In genomic region chr8:69970880-69971279, GRCm38 (mm10) we compare ENCODE assay signal across 11 mouse cellular contexts. TPM values are rescaled to one million over a fixed set of nuclear protein-coding genes. Genes with fewer than 3 reads are reported as not detected.
DNase-seq lines count a peak whose midpoint lies in the region; ATAC-seq and TF ChIP-seq lines count a peak whose summit lies in the region.
"Had no signal": no experiment of that assay in that cellular context is flagged by ENCODE, and none has a peak within 500 bp of the region (broad histone marks: within the 10 kb centered on the region; RNA-seq: fewer than 3 reads in every experiment).

No protein-coding gene starts in this region.

- no peaks in the 10 kb centered on the region for H3K36me3 ChIP-seq in heart, embryonic 12.5 days
- H3K36me3 ChIP-seq in liver, embryonic 13.5 days = peaks cover 6% of the 10 kb centered on the region
- 0 out of 2 replicates have a peak, but pooled peaks cover under 1% of the 10 kb centered on the region for H3K36me3 ChIP-seq in liver, postnatal 0 days (replicated peaks; ENCODE audit: insufficient read depth, low read length)
- H3K36me3 ChIP-seq in embryonic facial prominence, embryonic 12.5 days = no peaks in the 10 kb centered on the region
- H3K36me3 ChIP-seq in intestine, embryonic 15.5 days = 0 out of 2 replicates have a peak, but pooled peaks cover 2% of the 10 kb centered on the region
- H3K36me3 ChIP-seq: lung, embryonic 15.5 days had no signal

- no peak overlapping the region for H3K4me3 ChIP-seq in heart, embryonic 12.5 days
- no peak overlapping the region for H3K4me3 ChIP-seq in liver, embryonic 13.5 days (replicated peaks)
- H3K4me3 ChIP-seq in liver, postnatal 0 days (ENCODE audit: low read depth, low read length) = no peak overlapping the region
- no peak overlapping the region for H3K4me3 ChIP-seq in embryonic facial prominence, embryonic 12.5 days
- no peak overlapping the region for H3K4me3 ChIP-seq in intestine, embryonic 15.5 days (replicated peaks)
- H3K4me3 ChIP-seq: lung, embryonic 15.5 days had no signal

- H3K27ac ChIP-seq in heart, embryonic 12.5 days (ENCODE audit: poor library complexity, severe bottlenecking) = no peak overlapping the region
- H3K27ac ChIP-seq in liver, embryonic 13.5 days = no peak overlapping the region
- H3K27ac ChIP-seq in liver, postnatal 0 days (ENCODE audit: low read depth) = no peak overlapping the region
- no peak overlapping the region for H3K27ac ChIP-seq in embryonic facial prominence, embryonic 12.5 days
- 0 out of 2 replicates have a peak overlapping the region, but pooled peaks have one; percentile 22 for H3K27ac ChIP-seq in intestine, embryonic 15.5 days
- H3K27ac ChIP-seq: lung, embryonic 15.5 days had no signal

- 65% methylated on average over 2 of the region's 2 CpGs for WGBS in heart, embryonic 12.5 days
- WGBS in liver, embryonic 13.5 days (ENCODE audit: insufficient replicate concordance) = 77% methylated on average over 2 of the region's 2 CpGs
- WGBS in liver, postnatal 0 days (ENCODE audit: insufficient replicate concordance) = 62% methylated on average over 2 of the region's 2 CpGs
- 74% methylated on average over 2 of the region's 2 CpGs for WGBS in embryonic facial prominence, embryonic 12.5 days
- WGBS in intestine, embryonic 15.5 days = 67% methylated on average over 2 of the region's 2 CpGs

- peak overlapping the region; percentile 34; the same call in 1 of the 2 replicates for H3K9ac ChIP-seq in heart, embryonic 12.5 days
- H3K9ac ChIP-seq in liver, embryonic 13.5 days = peak overlapping the region; percentile 18
- H3K9ac ChIP-seq in liver, postnatal 0 days (replicated peaks) = no peak overlapping the region
- H3K9ac ChIP-seq in embryonic facial prominence, embryonic 12.5 days = no peak overlapping the region
- peak overlapping the region; percentile 17; the same call in 1 of the 2 replicates for H3K9ac ChIP-seq in intestine, embryonic 15.5 days
- H3K9ac ChIP-seq: lung, embryonic 15.5 days had no signal

- no peak for TF ChIP-seq CTCF in liver, postnatal 0 days (IDR thresholded peaks at IDR 0.05; ENCODE audit: low read depth)

- H3K27me3 ChIP-seq in heart, embryonic 12.5 days (replicated peaks) = no peaks in the 10 kb centered on the region
- H3K27me3 ChIP-seq in liver, embryonic 13.5 days = no peaks in the 10 kb centered on the region
- H3K27me3 ChIP-seq in liver, postnatal 0 days (ENCODE audit: insufficient read depth, low read length) = no peaks in the 10 kb centered on the region
- no peaks in the 10 kb centered on the region for H3K27me3 ChIP-seq in embryonic facial prominence, embryonic 12.5 days
- no peaks in the 10 kb centered on the region for H3K27me3 ChIP-seq in intestine, embryonic 15.5 days (replicated peaks)
- H3K27me3 ChIP-seq: lung, embryonic 15.5 days had no signal

- peaks cover 72% of the 10 kb centered on the region for H3K4me1 ChIP-seq in heart, embryonic 12.5 days (replicated peaks)
- H3K4me1 ChIP-seq in liver, embryonic 13.5 days (replicated peaks) = peaks cover 88% of the 10 kb centered on the region
- H3K4me1 ChIP-seq in liver, postnatal 0 days (ENCODE audit: insufficient read depth) = peaks cover 55% of the 10 kb centered on the region
- H3K4me1 ChIP-seq in embryonic facial prominence, embryonic 12.5 days = peaks cover 27% of the 10 kb centered on the region
- H3K4me1 ChIP-seq in intestine, embryonic 15.5 days (replicated peaks) = peaks cover 36% of the 10 kb centered on the region

- no peak for ATAC-seq in heart, embryonic 12.5 days (ENCODE audit: insufficient number of reproducible peaks, low FRiP score)
- ATAC-seq in liver, embryonic 13.5 days (ENCODE audit: low read depth) = no peak
- ATAC-seq in liver, postnatal 0 days = no peak
- no peak for ATAC-seq in embryonic facial prominence, embryonic 12.5 days (ENCODE audit: insufficient number of reproducible peaks, insufficient read depth, low FRiP score, low TSS enrichment)
- no peak for ATAC-seq in intestine, embryonic 15.5 days
- no peak for ATAC-seq in granulocyte monocyte progenitor cell, adult 5-6 weeks (replicated peaks; ENCODE audit: poor library complexity, severe bottlenecking)

- intact Hi-C loops in heart, postnatal 25 days (cut with DNase I) = loop anchor here (5.0 to 10.0 kb wide), 2 partner anchors 34 to 316 kb away; partner anchors contain the start of gene Zfp964

- no peak for DNase-seq in heart, postnatal 25 days (ENCODE audit: low spot score)
- DNase-seq in liver, embryonic 13.5 days = no peak
- no peak for DNase-seq in liver, postnatal 0 days
- no peak for DNase-seq in adipocyte (ENCODE audit: low spot score)
- DNase-seq: cerebellum, adult 8-10 months; spleen, adult 18-20 months had no signal

- H3K4me2 ChIP-seq in heart, embryonic 12.5 days = peak overlapping the region; percentile 78
- H3K4me2 ChIP-seq in liver, embryonic 13.5 days = no peak overlapping the region
- H3K4me2 ChIP-seq in liver, postnatal 0 days (ENCODE audit: low read depth, low read length) = no peak overlapping the region
- H3K4me2 ChIP-seq in embryonic facial prominence, embryonic 12.5 days (replicated peaks) = peak overlapping the region; percentile 14; the same call in 1 of the 2 replicates
- peak overlapping the region; percentile 30 for H3K4me2 ChIP-seq in intestine, embryonic 15.5 days (replicated peaks)

- no peak for TF ChIP-seq EP300 in liver, postnatal 0 days (IDR thresholded peaks at IDR 0.05; ENCODE audit: low read depth)

- H3K9me3 ChIP-seq in heart, embryonic 12.5 days (replicated peaks) = no peaks in the 10 kb centered on the region
- no peaks in the 10 kb centered on the region for H3K9me3 ChIP-seq in liver, embryonic 13.5 days (replicated peaks)
- H3K9me3 ChIP-seq in liver, postnatal 0 days (ENCODE audit: low read length) = no peaks in the 10 kb centered on the region
- no peaks in the 10 kb centered on the region for H3K9me3 ChIP-seq in embryonic facial prominence, embryonic 12.5 days
- no peaks in the 10 kb centered on the region for H3K9me3 ChIP-seq in intestine, embryonic 15.5 days
- H3K9me3 ChIP-seq: lung, embryonic 15.5 days had no signal

RNA-seq across cellular contexts. Expression of gene Gatad2a, which starts 25.3 kb away (rescaled TPM):
- 55.6 and 59.2 TPM in 2 replicates for polyA plus RNA-seq in heart, embryonic 12.5 days (2016; fragmentation: Nextera tagmentation; extraction: Ambion mirVana)
- 10 to 100 TPM; 34.3 to 35.6 TPM for total RNA-seq in heart, postnatal 25 days (2021)
- 27.1 and 27.8 TPM in 2 replicates for polyA plus RNA-seq in liver, embryonic 13.5 days (2015; fragmentation: Nextera tagmentation; extraction: Ambion mirVana)
- 19.5 and 20.7 TPM in 2 replicates for polyA plus RNA-seq in liver, postnatal 0 days (2015; fragmentation: Nextera tagmentation; extraction: Ambion mirVana)
- polyA plus RNA-seq in embryonic facial prominence, embryonic 12.5 days (2016; fragmentation: Nextera tagmentation; extraction: Ambion mirVana) = 49.8 and 63.0 TPM in 2 replicates
- 51.2 and 54.7 TPM in 2 replicates for polyA plus RNA-seq in intestine, embryonic 15.5 days (2015; fragmentation: Nextera tagmentation; extraction: Ambion mirVana)
- total RNA-seq in granulocyte monocyte progenitor cell, adult 5-6 weeks (2014; fragmentation: Nextera tagmentation) = 51.7 and 69.2 TPM in 2 replicates
- total RNA-seq in granulocyte monocyte progenitor cell, adult 5-6 weeks (2017) = 47.5 and 58.2 TPM in 2 replicates

Comparison
In these comparisons a context has a peak if more than half of its experiments do, and no peak if none do; other contexts are left out.
1. H3K9ac ChIP-seq: peak in heart, embryonic 12.5 days (single experiment), liver, embryonic 13.5 days (single experiment) and intestine, embryonic 15.5 days (single experiment); none in liver, postnatal 0 days (single experiment) and embryonic facial prominence, embryonic 12.5 days (single experiment).
2. H3K4me2 ChIP-seq: peak in heart, embryonic 12.5 days (single experiment), embryonic facial prominence, embryonic 12.5 days (single experiment) and intestine, embryonic 15.5 days (single experiment); none in liver, embryonic 13.5 days (single experiment) and liver, postnatal 0 days (single experiment).